Mouse (Mus musculus) kidney, adult 2 months (tissue): ENCODE measurements at regions not wholly inside any gene's neighbourhood (a gene's known extent, or its start where the extent isn't known, plus 50 kb on each side); places are given as distances from the start of the nearest gene placed in this dataset.

Experiments used
- DNase-seq: peaks from one replicate; pipeline ENCODE4 v3.0.0; 2021
- H3K27ac ChIP-seq: fragments of 200-500 bp; 2 replicates; pipeline ENCODE4 v1.5.1; 2012; ENCODE audit warnings: low read depth, low read length, control low read depth, inconsistent platforms; ENCODE audit not compliant: insufficient read depth
- H3K27me3 ChIP-seq: fragments of 200-500 bp; replicated peaks from 2 replicates; pipeline ENCODE4 v1.6.1; 2012; ENCODE audit warnings: mild to moderate bottlenecking, moderate library complexity, low read length, inconsistent platforms; ENCODE audit not compliant: control insufficient read depth, insufficient read depth
- H3K36me3 ChIP-seq: fragments of 200-500 bp; 2 replicates; pipeline ENCODE4 v1.6.1; 2012; ENCODE audit warnings: mild to moderate bottlenecking, moderate library complexity, low read length, inconsistent platforms; ENCODE audit not compliant: control insufficient read depth, insufficient read depth
- H3K4me1 ChIP-seq: fragments of 200-500 bp; 2 replicates; pipeline ENCODE4 v1.6.1; 2011; ENCODE audit warnings: low read length; ENCODE audit not compliant: control insufficient read depth, insufficient read depth
- H3K4me3 ChIP-seq: fragments of 200-500 bp; 2 replicates; pipeline ENCODE4 v1.5.1; 2011; ENCODE audit warnings: mild to moderate bottlenecking, low read depth, low read length, control low read depth; ENCODE audit not compliant: insufficient read depth
- CTCF ChIP-seq: fragments of 200-500 bp; conservative IDR thresholded peaks from 2 replicates; pipeline ENCODE4 v1.5.1; 2011; ENCODE audit warnings: low read depth, mild to moderate bottlenecking, control low read depth, low read length, moderate library complexity, mixed read lengths; ENCODE audit not compliant: insufficient read depth, insufficient read length
- POLR2A ChIP-seq: fragments of 200-500 bp; IDR thresholded peaks from one replicate; pipeline ENCODE4 v1.6.1; 2011; ENCODE audit warnings: low read depth, low read length, control low read depth
- WGBS: fragments of 180-500 bp; shearing (Covaris S2); methylation state at CpG from one replicate; pipeline ENCODE4 v1.1.7; 2018; 5-methylcytosine and 5-hydroxymethylcytosine counted together

GRCm38 (mm10) chr1:119348456-119349208 lies 73.4 kb downstream of the Inhbb start:
- WGBS = 49% methylated on average over 18 of the region's 18 CpGs
- H3K27ac ChIP-seq = no peak overlapping the region

GRCm38 (mm10) chr1:119347749-119348148 lies 74.3 kb downstream of the Inhbb start:
- no peaks in the 10 kb centered on the region for H3K36me3 ChIP-seq
- H3K27ac ChIP-seq = no peak overlapping the region
- no peaks in the 10 kb centered on the region for H3K27me3 ChIP-seq
- DNase-seq = no peak
- 90% methylated on average over 1 of the region's 1 CpGs for WGBS
- H3K4me1 ChIP-seq = no peaks in the 10 kb centered on the region
- TF ChIP-seq POLR2A = no peak
- H3K4me3 ChIP-seq = no peak overlapping the region

More at GRCm38 (mm10) chr1:119348456-119349208, 73.4 kb downstream of the Inhbb start:
- no peaks in the 10 kb centered on the region for H3K27me3 ChIP-seq
- no peak for DNase-seq
- TF ChIP-seq POLR2A = no peak
- H3K36me3 ChIP-seq = no peaks in the 10 kb centered on the region
- no peaks in the 10 kb centered on the region for H3K4me1 ChIP-seq
- H3K4me3 ChIP-seq = no peak overlapping the region

DNA sequence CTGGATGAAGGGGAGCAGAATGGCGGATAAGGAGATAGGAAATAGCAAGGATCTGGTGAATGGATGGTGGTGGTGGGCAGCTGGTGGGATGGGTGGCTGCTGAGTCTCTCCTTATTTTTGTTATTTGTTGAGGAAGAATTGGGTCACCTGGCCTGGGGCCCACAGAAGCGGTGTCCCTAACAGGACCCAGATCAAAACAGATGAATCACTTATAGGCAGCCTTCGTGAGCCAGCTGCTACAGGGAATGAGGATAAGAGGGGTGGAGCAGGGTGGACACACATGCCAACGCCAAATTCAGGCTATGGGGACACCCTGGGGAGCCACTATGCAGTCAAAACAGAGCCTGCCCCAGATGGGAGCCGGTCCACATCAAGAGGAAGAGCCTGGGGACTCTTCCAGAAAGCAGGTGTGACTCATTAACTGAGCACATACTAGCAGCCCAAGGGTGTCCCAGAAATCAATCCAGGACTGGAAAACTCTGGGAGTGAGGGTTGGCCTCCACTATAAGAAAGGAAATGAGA lies 75.4 kb downstream of the Inhbb start:
- Histone ChIP-seq H3K36me3 (no peaks in the 10 kb centered on the region), H3K4me3 (no peak overlapping the region), H3K4me1 (no peaks in the 10 kb centered on the region), H3K27ac (no peak overlapping the region), H3K27me3 (no peaks in the 10 kb centered on the region)
- DNase-seq = no peak
- WGBS = 81% methylated on average over 5 of the region's 5 CpGs
- no peak for TF ChIP-seq POLR2A
- TF ChIP-seq CTCF = no peak

- DNase-seq = no peak
- no peaks in the 10 kb centered on the region for H3K36me3 ChIP-seq
- H3K4me3 ChIP-seq = no peak overlapping the region
- H3K27ac ChIP-seq = no peak overlapping the region
- no peak for TF ChIP-seq CTCF
- no peak for TF ChIP-seq POLR2A
- H3K4me1 ChIP-seq = no peaks in the 10 kb centered on the region
- no peaks in the 10 kb centered on the region for H3K27me3 ChIP-seq
- WGBS = 64% methylated on average over 7 of the region's 7 CpGs
Measured at GRCm38 (mm10) chr1:119345115-119345791, 76.8 kb downstream of the Inhbb start.

DNA sequence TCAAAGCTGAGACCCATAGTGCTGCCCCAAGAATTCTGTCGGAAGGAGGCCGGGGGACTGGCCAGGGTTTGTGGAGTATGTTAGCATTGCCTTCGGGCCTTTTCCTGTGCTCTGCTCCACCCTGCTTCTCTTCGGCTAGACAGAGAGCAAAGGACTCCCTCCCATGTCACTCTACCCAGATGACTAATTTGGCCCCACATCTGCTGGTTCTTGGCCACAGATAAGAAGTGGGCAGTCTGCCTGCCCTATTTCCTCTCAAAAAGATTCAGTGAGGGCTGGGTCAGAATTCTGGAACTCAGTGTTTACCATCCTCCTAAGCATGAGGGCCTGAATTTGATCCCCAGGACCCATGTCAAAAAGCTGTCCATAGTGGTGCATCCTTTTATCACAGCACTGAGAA lies 78.0 kb downstream of the Inhbb start:
- H3K4me3 ChIP-seq = no peak overlapping the region
- H3K4me1 ChIP-seq = no peaks in the 10 kb centered on the region
- no peak for DNase-seq
- H3K27ac ChIP-seq = no peak overlapping the region
- H3K36me3 ChIP-seq = no peaks in the 10 kb centered on the region
- TF ChIP-seq CTCF (no peak), POLR2A (no peak)
- WGBS = 61% methylated on average over 4 of the region's 4 CpGs
- H3K27me3 ChIP-seq = no peaks in the 10 kb centered on the region

- no peak for DNase-seq
- Histone ChIP-seq H3K4me1 (no peaks in the 10 kb centered on the region), H3K27ac (no peak overlapping the region), H3K36me3 (no peaks in the 10 kb centered on the region), H3K4me3 (no peak overlapping the region), H3K27me3 (no peaks in the 10 kb centered on the region)
- TF ChIP-seq POLR2A = no peak
- 58% methylated on average over 13 of the region's 13 CpGs for WGBS
Measured at GRCm38 (mm10) chr1:119335171-119335570, 86.9 kb downstream of the Inhbb start.

GRCm38 (mm10) chr1:119330751-119331326 lies 91.2 kb downstream of the Inhbb start:
- Histone ChIP-seq H3K4me3 (no peak overlapping the region), H3K36me3 (no peaks in the 10 kb centered on the region), H3K4me1 (no peaks in the 10 kb centered on the region), H3K27me3 (no peaks in the 10 kb centered on the region), H3K27ac (no peak overlapping the region)
- DNase-seq = no peak
- 77% methylated on average over 4 of the region's 4 CpGs for WGBS
- TF ChIP-seq POLR2A (no peak), CTCF (no peak)
